11 mouse cellular contexts compared by ENCODE assay signal in genomic region chr17:5095741-5096140, GRCm38 (mm10).
"Had no signal": no experiment of that assay in that cellular context is flagged by ENCODE, and none has a peak within 500 bp of the region (broad histone marks: within the 10 kb centered on the region; RNA-seq: fewer than 3 reads in every experiment).

No protein-coding gene starts in this region.

- DNase-seq: kidney, adult 11 months; left cerebral cortex, postnatal 4 days; lung, embryonic 14.5 days; lung, postnatal 10 days; lung, postnatal 4 days; thymus, postnatal 36 days had no signal

- H3K4me3 ChIP-seq: hindbrain, embryonic 15.5 days; limb, embryonic 13.5 days; liver, embryonic 15.5 days; midbrain, embryonic 10.5 days; midbrain, embryonic 15.5 days had no signal

- H3K4me2 ChIP-seq: hindbrain, embryonic 15.5 days; limb, embryonic 13.5 days; liver, embryonic 15.5 days; lung, embryonic 14.5 days; midbrain, embryonic 15.5 days had no signal

- H3K27ac ChIP-seq: hindbrain, embryonic 15.5 days; limb, embryonic 13.5 days; midbrain, embryonic 10.5 days; midbrain, embryonic 15.5 days had no signal

- H3K36me3 ChIP-seq: hindbrain, embryonic 15.5 days; liver, embryonic 15.5 days; midbrain, embryonic 15.5 days had no signal

- H3K27me3 ChIP-seq: hindbrain, embryonic 15.5 days; limb, embryonic 13.5 days; liver, embryonic 15.5 days; midbrain, embryonic 15.5 days had no signal

- H3K9me3 ChIP-seq: hindbrain, embryonic 15.5 days; limb, embryonic 13.5 days; liver, embryonic 15.5 days; midbrain, embryonic 10.5 days; midbrain, embryonic 15.5 days had no signal

- H3K9ac ChIP-seq: hindbrain, embryonic 15.5 days; limb, embryonic 13.5 days; liver, embryonic 15.5 days; lung, embryonic 14.5 days; midbrain, embryonic 15.5 days had no signal

- ATAC-seq: midbrain, embryonic 15.5 days had no signal
